Mouse (Mus musculus): ENCODE measurements around the gene Ccdc85c.

The Ccdc85c gene

GRCm38 (mm10) chr12:108268970-108269369 lies 6.3 kb downstream of the Ccdc85c start:
- no peak for DNase-seq (ENCODE audit: low spot score in 2 of 2)

- no peak for DNase-seq (ENCODE audit: low spot score in 2 of 2)
Observed at GRCm38 (mm10) chr12:108267653-108268052, 7.6 kb downstream of the Ccdc85c start.

GRCm38 (mm10) chr12:108265831-108266619 lies 9.2 kb downstream of the Ccdc85c start:
- no peak for DNase-seq (ENCODE audit: low spot score in 2 of 2)

- no peak for DNase-seq (ENCODE audit: low spot score in 2 of 2)
Observed at GRCm38 (mm10) chr12:108264918-108265317, 10.3 kb downstream of the Ccdc85c start.

GRCm38 (mm10) chr12:108260950-108261349 lies 14.3 kb downstream of the Ccdc85c start:
- DNase-seq (ENCODE audit: low spot score in 2 of 2): no peak

- no peak for DNase-seq (ENCODE audit: low spot score in 2 of 2)
Observed at GRCm38 (mm10) chr12:108259322-108260049, 15.7 kb downstream of the Ccdc85c start.

GRCm38 (mm10) chr12:108256734-108257133 lies 18.5 kb downstream of the Ccdc85c start:
- DNase-seq (ENCODE audit: low spot score in 2 of 2): no peak

GRCm38 (mm10) chr12:108255960-108256359 lies 19.3 kb downstream of the Ccdc85c start:
- no peak for DNase-seq (ENCODE audit: low spot score in 2 of 2)

GRCm38 (mm10) chr12:108255511-108255919 lies 19.7 kb downstream of the Ccdc85c start:
- DNase-seq (ENCODE audit: low spot score in 2 of 2): no peak

GRCm38 (mm10) chr12:108253042-108253441 lies 22.2 kb downstream of the Ccdc85c start:
- no peak for DNase-seq (ENCODE audit: low spot score in 2 of 2)

GRCm38 (mm10) chr12:108251825-108252542 lies 23.2 kb downstream of the Ccdc85c start:
- no peak for DNase-seq (ENCODE audit: low spot score in 2 of 2)

- no peak for DNase-seq (ENCODE audit: low spot score in 2 of 2)
Observed at GRCm38 (mm10) chr12:108251034-108251792, 24.0 kb downstream of the Ccdc85c start.

- DNase-seq (ENCODE audit: low spot score in 2 of 2): no peak
Observed at GRCm38 (mm10) chr12:108249522-108249921, 25.7 kb downstream of the Ccdc85c start.

GRCm38 (mm10) chr12:108249019-108249418 lies 26.2 kb downstream of the Ccdc85c start:
- no peak for DNase-seq (ENCODE audit: low spot score in 2 of 2)

GRCm38 (mm10) chr12:108246759-108247500 lies 28.3 kb downstream of the Ccdc85c start:
- DNase-seq (ENCODE audit: low spot score in 2 of 2): no peak

- no peak for DNase-seq (ENCODE audit: low spot score in 2 of 2)
Observed at GRCm38 (mm10) chr12:108245579-108245978, 29.6 kb downstream of the Ccdc85c start.

GRCm38 (mm10) chr12:108244778-108245177 lies 30.4 kb downstream of the Ccdc85c start:
- no peak for DNase-seq (ENCODE audit: low spot score in 2 of 2)

- DNase-seq (ENCODE audit: low spot score in 2 of 2): no peak
Observed at GRCm38 (mm10) chr12:108242243-108242745, 32.9 kb downstream of the Ccdc85c start.

- DNase-seq (ENCODE audit: low spot score in 2 of 2): no peak
Observed at GRCm38 (mm10) chr12:108241626-108242025, 33.6 kb downstream of the Ccdc85c start.

- DNase-seq (ENCODE audit: low spot score in 2 of 2): no peak
Observed at GRCm38 (mm10) chr12:108240953-108241588, 34.2 kb downstream of the Ccdc85c start.

Data from thymus, postnatal 10 days (tissue).